Mouse (Mus musculus): ENCODE results near the gene 1190002N15Rik.

DNA sequence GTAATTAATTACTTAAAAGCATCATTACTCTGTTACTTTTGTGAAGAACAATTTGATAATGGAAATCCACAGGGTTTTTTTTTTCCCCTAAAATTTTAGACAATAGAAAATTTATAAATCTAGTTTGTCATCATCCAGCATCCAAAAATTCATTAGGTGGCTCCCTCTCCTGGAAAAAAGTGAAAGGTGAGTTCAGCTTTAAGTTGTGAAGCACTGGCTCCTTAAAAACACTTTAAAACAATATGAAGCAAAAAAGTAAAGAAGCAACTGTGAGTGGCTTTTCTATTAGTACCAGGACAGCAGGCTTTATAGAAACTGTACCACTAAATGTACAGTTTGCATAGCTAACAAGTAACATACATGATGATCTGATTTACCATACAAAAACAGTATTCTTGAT lies 3.1 kb downstream of the 1190002N15Rik start:
- no peak for TF ChIP-seq CTCF (conservative IDR thresholded peaks at IDR 0.05; ENCODE audit: low read length)
- TF ChIP-seq NANOG (IDR thresholded peaks at IDR 0.05; ENCODE audit: borderline replicate concordance, low read length), result no peak
- TF ChIP-seq POU5F1 (IDR thresholded peaks at IDR 0.05; ENCODE audit: borderline replicate concordance, low read length), result no peak

Data from E14TG2a.4 (cell line).